Mouse (Mus musculus) gastrocnemius, adult 2 months (tissue): Measurements from ENCODE around the gene Akr1d1. TPM values are rescaled to one million over a fixed set of nuclear protein-coding genes. Genes with fewer than 3 reads are reported as not detected.

Source experiments
- DNase-seq: peaks from one replicate; pipeline ENCODE4 v3.0.0; 2022
- H3K27ac ChIP-seq: fragments of 200-600 bp; 2 replicates; pipeline ENCODE4 v1.8.1; 2022; ENCODE audit warnings: mild to moderate bottlenecking
- H3K4me3 ChIP-seq: fragments of 200-600 bp; 2 replicates; pipeline ENCODE4 v1.8.1; 2022; ENCODE audit warnings: mild to moderate bottlenecking, moderate library complexity
- CTCF ChIP-seq: fragments of 200-600 bp; IDR thresholded peaks from 2 replicates; pipeline ENCODE4 v1.8.1; 2022; ENCODE audit warnings: antibody characterized with exemption, mild to moderate bottlenecking, moderate library complexity
- intact Hi-C: fragments of 180-260 bp; cut with DNase I; formaldehyde crosslinking; loops from one replicate; pipeline ENCODE4 v1.15.1; 2025
- total RNA-seq, 2 experiments: library from RNA; stranded (reverse); gene quantifications; 2 replicates each; pipeline ENCODE4 v1.2.3; 2021

Akr1d1 gene
- total RNA-seq, 2 experiments from 2014 or later, result not detected

GRCm38 (mm10) chr6:37536831-37537230 is 6.9 kb downstream of the Akr1d1 start:
- no peak for TF ChIP-seq CTCF
- Histone ChIP-seq H3K4me3 (no peak overlapping the region), H3K27ac (no peak overlapping the region)
- intact Hi-C loops, result no loop called here
- DNase-seq, result no peak

GRCm38 (mm10) chr6:37537801-37538200 is 7.8 kb downstream of the Akr1d1 start:
- TF ChIP-seq CTCF, result no peak
- DNase-seq, result no peak
- Histone ChIP-seq H3K4me3 (no peak overlapping the region), H3K27ac (no peak overlapping the region)
- intact Hi-C loops, result no loop called here

GRCm38 (mm10) chr6:37538792-37539191 is 8.8 kb downstream of the Akr1d1 start:
- no peak for DNase-seq
- Histone ChIP-seq H3K4me3 (no peak overlapping the region), H3K27ac (no peak overlapping the region)
- intact Hi-C loops, result no loop called here
- no peak for TF ChIP-seq CTCF

- H3K4me3 ChIP-seq, result no peak overlapping the region
- no peak for TF ChIP-seq CTCF
- intact Hi-C loops, result no loop called here
- H3K27ac ChIP-seq, result no peak overlapping the region
- no peak for DNase-seq
Measured at GRCm38 (mm10) chr6:37539403-37539802, 9.4 kb downstream of the Akr1d1 start.

- Histone ChIP-seq H3K4me3 (no peak overlapping the region), H3K27ac (no peak overlapping the region)
- intact Hi-C loops, result no loop called here
- no peak for DNase-seq
- no peak for TF ChIP-seq CTCF
Measured at GRCm38 (mm10) chr6:37540113-37540512, 10.1 kb downstream of the Akr1d1 start.

GRCm38 (mm10) chr6:37541171-37541570 is 11.2 kb downstream of the Akr1d1 start:
- DNase-seq, result no peak
- H3K27ac ChIP-seq, result no peak overlapping the region
- no peak for TF ChIP-seq CTCF
- H3K4me3 ChIP-seq, result no peak overlapping the region
- intact Hi-C loops, result no loop called here

- intact Hi-C loops, result no loop called here
- no peak for DNase-seq
- Histone ChIP-seq H3K27ac (no peak overlapping the region), H3K4me3 (no peak overlapping the region)
- no peak for TF ChIP-seq CTCF
Measured at GRCm38 (mm10) chr6:37542145-37542544, 12.2 kb downstream of the Akr1d1 start.

- peak; percentile 54 for TF ChIP-seq CTCF
- Histone ChIP-seq H3K27ac (no peak overlapping the region), H3K4me3 (no peak overlapping the region)
- DNase-seq, result peak; percentile 36
- intact Hi-C loops, result no loop called here
Measured at GRCm38 (mm10) chr6:37552760-37553159, 22.8 kb downstream of the Akr1d1 start.

GRCm38 (mm10) chr6:37553926-37554325 is 24.0 kb downstream of the Akr1d1 start:
- no peak for TF ChIP-seq CTCF
- Histone ChIP-seq H3K4me3 (no peak overlapping the region), H3K27ac (peak overlapping the region; percentile 83)
- peak; percentile 56 for DNase-seq
- intact Hi-C loops, result no loop called here

GRCm38 (mm10) chr6:37554327-37554726 is 24.4 kb downstream of the Akr1d1 start:
- intact Hi-C loops, result no loop called here
- peak; percentile 50 for DNase-seq
- no peak for TF ChIP-seq CTCF
- Histone ChIP-seq H3K27ac (peak overlapping the region; percentile 83), H3K4me3 (no peak overlapping the region)

- no peak for DNase-seq
- H3K4me3 ChIP-seq, result no peak overlapping the region
- intact Hi-C loops, result no loop called here
- no peak overlapping the region for H3K27ac ChIP-seq
- no peak for TF ChIP-seq CTCF
Measured at GRCm38 (mm10) chr6:37563861-37564260, 33.9 kb downstream of the Akr1d1 start.

- intact Hi-C loops, result no loop called here
- no peak overlapping the region for H3K4me3 ChIP-seq
- H3K27ac ChIP-seq, result no peak overlapping the region
- DNase-seq, result no peak
- TF ChIP-seq CTCF, result no peak
Measured at GRCm38 (mm10) chr6:37567363-37567762, 37.4 kb downstream of the Akr1d1 start.

GRCm38 (mm10) chr6:37571939-37572338 is 42.0 kb downstream of the Akr1d1 start:
- TF ChIP-seq CTCF, result no peak
- H3K4me3 ChIP-seq, result no peak overlapping the region
- no peak overlapping the region for H3K27ac ChIP-seq
- intact Hi-C loops, result no loop called here
- DNase-seq, result no peak

GRCm38 (mm10) chr6:37572935-37573334 is 43.0 kb downstream of the Akr1d1 start:
- H3K27ac ChIP-seq, result no peak overlapping the region
- DNase-seq, result no peak
- TF ChIP-seq CTCF, result no peak
- intact Hi-C loops, result no loop called here
- H3K4me3 ChIP-seq, result no peak overlapping the region

GRCm38 (mm10) chr6:37580476-37580875 is 50.5 kb downstream of the Akr1d1 start:
- Histone ChIP-seq H3K4me3 (no peak overlapping the region), H3K27ac (no peak overlapping the region)
- no peak for TF ChIP-seq CTCF
- intact Hi-C loops, result loop anchor here (10.0 kb wide), 1 partner anchor 374 kb away; no protein-coding TSS in a partner anchor
- no peak for DNase-seq
